13 mouse cellular contexts compared by ENCODE assay signal in genomic region chr4:47319561-47320321, GRCm38 (mm10). TPM values are rescaled to one million over a fixed set of nuclear protein-coding genes. Genes with fewer than 3 reads are reported as not detected.
A peak's percentile ranks its signal among the peaks of the same experiment; 100 is the strongest.
DNase-seq lines count a peak whose midpoint lies in the region; ATAC-seq and TF ChIP-seq lines count a peak whose summit lies in the region.
"Had no signal": no experiment of that assay in that cellular context is flagged by ENCODE, and none has a peak within 500 bp of the region (broad histone marks: within the 10 kb centered on the region; RNA-seq: fewer than 3 reads in every experiment).

No protein-coding gene starts in this region.

- H3K36me3 ChIP-seq in spleen, adult 2 months (ENCODE audit: control insufficient read depth, insufficient read depth, low read length): no peaks in the 10 kb centered on the region
- H3K36me3 ChIP-seq: midbrain, embryonic 13.5 days; neural tube, embryonic 15.5 days had no signal

- H3K4me1 ChIP-seq in spleen, adult 2 months (ENCODE audit: control insufficient read depth, insufficient read depth, insufficient read length): peaks cover 12% of the 10 kb centered on the region
- H3K4me1 ChIP-seq: midbrain, embryonic 13.5 days; neural tube, embryonic 15.5 days had no signal

- no peak for DNase-seq in spleen, adult 2 months (ENCODE audit: low read depth in 1 of 2, low spot score in 2 of 2)
- DNase-seq in spleen, postnatal 14 days (ENCODE audit: low spot score in 2 of 2): no peak
- no peak for DNase-seq in frontal cortex, postnatal 36 days (ENCODE audit: low spot score in 2 of 2)
- DNase-seq in gastrocnemius, postnatal 14 days: no peak
- DNase-seq: cerebellum, adult 2 months; kidney, postnatal 14 days; lung, embryonic 14.5 days had no signal

- peak overlapping the region; percentile 74 for H3K27ac ChIP-seq in spleen, adult 2 months (ENCODE audit: insufficient read depth, low read length)
- H3K27ac ChIP-seq: midbrain, embryonic 13.5 days; neural tube, embryonic 15.5 days had no signal

- intact Hi-C loops in gastrocnemius, postnatal 14 days (cut with DNase I; ENCODE audit: low total_unique reads): no loop called here

- no peak for TF ChIP-seq CTCF in spleen, adult 2 months (IDR thresholded peaks at IDR 0.05; ENCODE audit: extremely low read depth, insufficient read depth, insufficient read length, insufficient replicate concordance)

- H3K4me3 ChIP-seq in spleen, adult 2 months (ENCODE audit: extremely low read depth, insufficient read depth, insufficient read length): no peak overlapping the region
- H3K4me3 ChIP-seq: midbrain, embryonic 13.5 days; neural tube, embryonic 15.5 days had no signal

- no peaks in the 10 kb centered on the region for H3K27me3 ChIP-seq in spleen, adult 2 months (ENCODE audit: control insufficient read depth, insufficient read depth, low read length)
- H3K27me3 ChIP-seq: midbrain, embryonic 13.5 days; neural tube, embryonic 15.5 days had no signal

- TF ChIP-seq POLR2A in spleen, adult 2 months (IDR thresholded peaks at IDR 0.05; ENCODE audit: low read depth, low read length): no peak

- 28% methylated on average over 10 of the region's 10 CpGs for WGBS in spleen, adult 2 months

- peak; percentile 43 for ATAC-seq in granulocyte monocyte progenitor cell, adult 5-6 weeks (replicated peaks; ENCODE audit: poor library complexity, severe bottlenecking)
- ATAC-seq in monocyte, adult 5-6 weeks (replicated peaks; ENCODE audit: insufficient number of reproducible peaks, low FRiP score, low TSS enrichment, poor library complexity, severe bottlenecking): peak; percentile 25
- ATAC-seq in erythroblast, adult 5-6 weeks (replicated peaks; ENCODE audit: low FRiP score, poor library complexity, severe bottlenecking): no peak
- ATAC-seq: forebrain, embryonic 16.5 days; midbrain, embryonic 13.5 days had no signal

RNA-seq across cellular contexts. Expression of gene Tgfbr1, which starts 33.3 kb away (rescaled TPM):
- polyA plus RNA-seq in spleen, adult 2 months (2012; rRNA removed): 4.6 and 5.5 TPM in 2 replicates
- 14.0 and 18.4 TPM in 2 replicates for total RNA-seq in granulocyte monocyte progenitor cell, adult 5-6 weeks (2014; fragmentation: Nextera tagmentation)
- 19.1 and 21.8 TPM in 2 replicates for total RNA-seq in granulocyte monocyte progenitor cell, adult 5-6 weeks (2017)
- 149 to 221 TPM (median 220 TPM) in 3 replicates for total RNA-seq in monocyte, adult 5-6 weeks (2017)
- total RNA-seq in erythroblast, adult 5-6 weeks (2015; ENCODE audit: low replicate concordance): 5.0 and 6.3 TPM in 2 replicates
- total RNA-seq in erythroblast, adult 5-6 weeks (2017; ENCODE audit: low replicate concordance): 7.8 and 8.1 TPM in 2 replicates
- 10 to 100 TPM; 17.7 to 18.7 TPM for total RNA-seq in gastrocnemius, postnatal 14 days (2021)
